Mouse (Mus musculus): ENCODE measurements around the gene Mre11a. TPM values are rescaled to one million over a fixed set of nuclear protein-coding genes. Genes with fewer than 3 reads are reported as not detected.

Gene Mre11a
- polyA plus RNA-seq, 1 experiment from 2014 or later, result 10.3 TPM

Other genes starting within 250 kb of the Mre11a start
- 6.6 and 8.3 TPM in 2 replicates for gene Amotl1, start 139.6 kb upstream of the Mre11a start, polyA plus RNA-seq (2015; fragmentation: Nextera tagmentation; extraction: Ambion mirVana)
- 0.40 TPM in 2 replicates for gene Piwil4, start 43.9 kb upstream of the Mre11a start, polyA plus RNA-seq (2015; fragmentation: Nextera tagmentation; extraction: Ambion mirVana)
- gene Fut4, start 32.3 kb upstream of the Mre11a start, polyA plus RNA-seq (2015; fragmentation: Nextera tagmentation; extraction: Ambion mirVana), result 1.4 TPM in 2 replicates
- gene 1700012B09Rik, start 13.6 kb upstream of the Mre11a start, polyA plus RNA-seq (2015; fragmentation: Nextera tagmentation; extraction: Ambion mirVana), result 4.5 and 4.8 TPM in 2 replicates
- 21.1 and 26.4 TPM in 2 replicates for gene Ankrd49, start 202 bp downstream of the Mre11a start, polyA plus RNA-seq (2015; fragmentation: Nextera tagmentation; extraction: Ambion mirVana)
- gene Gpr83, start 75.6 kb downstream of the Mre11a start, polyA plus RNA-seq (2015; fragmentation: Nextera tagmentation; extraction: Ambion mirVana), result 1.3 and 1.7 TPM in 2 replicates
- not detected in 2 replicates for gene Izumo1r, start 119.3 kb downstream of the Mre11a start, polyA plus RNA-seq (2015; fragmentation: Nextera tagmentation; extraction: Ambion mirVana)

All from hindbrain, embryonic 16.5 days (tissue).